Comparison of ENCODE assay signal across 9 mouse cellular contexts in the genomic region with DNA sequence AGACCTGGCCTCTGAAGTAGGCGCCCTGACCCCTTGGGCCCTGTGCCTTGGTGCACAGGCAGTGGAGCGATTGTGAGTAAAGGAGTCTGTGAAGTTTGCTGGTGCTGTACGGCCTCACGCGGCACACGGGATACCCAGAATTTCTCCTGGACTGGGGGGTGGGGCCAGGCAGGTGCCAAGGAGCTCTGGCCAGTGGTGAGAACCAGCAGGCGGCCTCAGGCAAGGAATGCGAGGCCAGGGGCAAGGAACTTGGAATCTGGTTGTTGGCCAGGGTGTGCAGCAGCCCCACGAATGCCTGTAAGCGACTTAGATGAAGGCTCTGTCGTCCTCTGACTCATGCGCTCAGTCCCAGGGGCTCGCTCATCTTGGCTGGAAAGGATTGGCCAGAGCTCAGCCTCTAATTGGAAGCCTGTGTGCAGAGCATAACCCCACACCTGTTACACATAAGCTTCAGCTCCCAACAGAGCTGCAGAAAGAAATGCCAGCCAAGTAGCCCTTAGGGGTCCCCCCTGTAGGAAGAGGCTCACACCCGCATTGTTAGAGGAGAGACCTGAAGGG. TPM values are rescaled to one million over a fixed set of nuclear protein-coding genes. Genes with fewer than 3 reads are reported as not detected.
DNase-seq lines count a peak whose midpoint lies in the region; ATAC-seq lines count a peak whose summit lies in the region.
"Had no signal": no experiment of that assay in that cellular context is flagged by ENCODE, and none has a peak within 500 bp of the region (broad histone marks: within the 10 kb centered on the region; RNA-seq: fewer than 3 reads in every experiment).

No protein-coding gene starts in this region.

- no peak overlapping the region for H3K27ac ChIP-seq in intestine, embryonic 15.5 days
- H3K27ac ChIP-seq in midbrain, embryonic 15.5 days: no peak overlapping the region
- H3K27ac ChIP-seq: macrophage had no signal

- no peak overlapping the region for H3K9ac ChIP-seq in intestine, embryonic 15.5 days
- no peak overlapping the region for H3K9ac ChIP-seq in midbrain, embryonic 15.5 days

- ATAC-seq in intestine, embryonic 15.5 days: peak; percentile 45; the same call in 1 of the 2 replicates
- ATAC-seq in midbrain, embryonic 15.5 days (replicated peaks): 0 out of 2 replicates have a peak, but pooled peaks have one; percentile 14
- ATAC-seq in erythroblast, adult 5-6 weeks (replicated peaks; ENCODE audit: low FRiP score, poor library complexity, severe bottlenecking): no peak

- no peaks in the 10 kb centered on the region for H3K9me3 ChIP-seq in intestine, embryonic 15.5 days
- H3K9me3 ChIP-seq in midbrain, embryonic 15.5 days: no peaks in the 10 kb centered on the region

- no peak overlapping the region for H3K4me2 ChIP-seq in intestine, embryonic 15.5 days (replicated peaks)
- no peak overlapping the region for H3K4me2 ChIP-seq in midbrain, embryonic 15.5 days

- intact Hi-C loops in gastrocnemius, postnatal 14 days (cut with DNase I; ENCODE audit: low total_unique reads): no loop called here

- no peaks in the 10 kb centered on the region for H3K36me3 ChIP-seq in intestine, embryonic 15.5 days
- no peaks in the 10 kb centered on the region for H3K36me3 ChIP-seq in midbrain, embryonic 15.5 days (replicated peaks)

- H3K27me3 ChIP-seq in intestine, embryonic 15.5 days (replicated peaks): peaks cover 8% of the 10 kb centered on the region
- peaks cover 17% of the 10 kb centered on the region for H3K27me3 ChIP-seq in midbrain, embryonic 15.5 days (replicated peaks)

- peak; percentile 16 for DNase-seq in urinary bladder, postnatal 14 days (ENCODE audit: low spot score)
- no peak for DNase-seq in urinary bladder, postnatal 25 days (ENCODE audit: low spot score)
- peak; percentile 44 for DNase-seq in gastrocnemius, postnatal 14 days
- DNase-seq in right cerebral cortex, adult 18-20 months: no peak
- DNase-seq in left cerebral cortex, adult 8-10 months (ENCODE audit: low spot score in 2 of 2): no peak

- H3K4me3 ChIP-seq in intestine, embryonic 15.5 days (replicated peaks): no peak overlapping the region
- no peak overlapping the region for H3K4me3 ChIP-seq in midbrain, embryonic 15.5 days

- peaks cover 10% of the 10 kb centered on the region; the same call in 1 of the 2 replicates for H3K4me1 ChIP-seq in intestine, embryonic 15.5 days (replicated peaks)
- H3K4me1 ChIP-seq in midbrain, embryonic 15.5 days: peaks cover 20% of the 10 kb centered on the region

- WGBS in intestine, embryonic 15.5 days: 41% methylated on average over 14 of the region's 14 CpGs
- WGBS in midbrain, embryonic 15.5 days: 10% methylated on average over 14 of the region's 14 CpGs

RNA-seq across cellular contexts. Expression of gene Rybp, which starts 49.4 kb away (rescaled TPM):
- total RNA-seq in gastrocnemius, postnatal 14 days (2021): 1 to 10 TPM; 7.0 to 8.0 TPM
- polyA plus RNA-seq in intestine, embryonic 15.5 days (2015; fragmentation: Nextera tagmentation; extraction: Ambion mirVana): 15.4 and 17.8 TPM in 2 replicates
- polyA plus RNA-seq in midbrain, embryonic 15.5 days (2015; fragmentation: Nextera tagmentation; extraction: Ambion mirVana): 23.4 and 27.3 TPM in 2 replicates
- 11.7 and 12.7 TPM in 2 replicates for total RNA-seq in erythroblast, adult 5-6 weeks (2015; ENCODE audit: low replicate concordance)
- total RNA-seq in erythroblast, adult 5-6 weeks (2017; ENCODE audit: low replicate concordance): 8.6 and 9.2 TPM in 2 replicates
- 10 to 100 TPM; 39.7 to 44.5 (median 43.0) TPM for total RNA-seq in left cerebral cortex, adult 8-10 months (2022)

Comparison
In these comparisons a context has a peak if more than half of its experiments do, and no peak if none do; other contexts are left out.
1. DNase-seq: peak in urinary bladder, postnatal 14 days (single experiment) and gastrocnemius, postnatal 14 days (single experiment); none in urinary bladder, postnatal 25 days (single experiment), right cerebral cortex, adult 18-20 months (single experiment) and left cerebral cortex, adult 8-10 months (0 of 2).